Mouse (Mus musculus): Measurements from ENCODE around the gene Proca1. TPM values are rescaled to one million over a fixed set of nuclear protein-coding genes. Genes with fewer than 3 reads are reported as not detected.

Gene Proca1
- 1 to 10 TPM; 1.6 to 1.7 TPM for total RNA-seq (2023)

DNA sequence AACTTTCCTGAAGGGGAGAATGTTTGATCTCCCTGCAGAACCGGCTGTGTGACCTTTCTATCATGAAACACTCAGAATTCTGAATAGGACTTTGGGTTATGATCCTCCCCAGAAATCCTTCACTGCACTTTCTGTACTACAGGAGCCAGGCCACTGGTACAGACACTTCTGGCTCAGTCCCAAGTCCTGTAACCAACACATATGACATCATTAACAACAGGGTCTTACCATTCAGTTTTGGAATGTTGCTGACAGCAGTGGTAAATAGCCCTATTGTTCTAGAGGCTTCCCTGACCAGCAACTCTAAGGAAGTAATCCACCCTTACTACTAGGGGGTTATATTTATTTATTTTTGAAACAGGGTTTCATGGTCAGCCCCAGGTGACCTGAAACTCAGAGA lies at the start of gene Proca1:
TSS of gene Proca1 (plus strand) at position 280 of the 400 bp plus-strand sequence.

DNA sequence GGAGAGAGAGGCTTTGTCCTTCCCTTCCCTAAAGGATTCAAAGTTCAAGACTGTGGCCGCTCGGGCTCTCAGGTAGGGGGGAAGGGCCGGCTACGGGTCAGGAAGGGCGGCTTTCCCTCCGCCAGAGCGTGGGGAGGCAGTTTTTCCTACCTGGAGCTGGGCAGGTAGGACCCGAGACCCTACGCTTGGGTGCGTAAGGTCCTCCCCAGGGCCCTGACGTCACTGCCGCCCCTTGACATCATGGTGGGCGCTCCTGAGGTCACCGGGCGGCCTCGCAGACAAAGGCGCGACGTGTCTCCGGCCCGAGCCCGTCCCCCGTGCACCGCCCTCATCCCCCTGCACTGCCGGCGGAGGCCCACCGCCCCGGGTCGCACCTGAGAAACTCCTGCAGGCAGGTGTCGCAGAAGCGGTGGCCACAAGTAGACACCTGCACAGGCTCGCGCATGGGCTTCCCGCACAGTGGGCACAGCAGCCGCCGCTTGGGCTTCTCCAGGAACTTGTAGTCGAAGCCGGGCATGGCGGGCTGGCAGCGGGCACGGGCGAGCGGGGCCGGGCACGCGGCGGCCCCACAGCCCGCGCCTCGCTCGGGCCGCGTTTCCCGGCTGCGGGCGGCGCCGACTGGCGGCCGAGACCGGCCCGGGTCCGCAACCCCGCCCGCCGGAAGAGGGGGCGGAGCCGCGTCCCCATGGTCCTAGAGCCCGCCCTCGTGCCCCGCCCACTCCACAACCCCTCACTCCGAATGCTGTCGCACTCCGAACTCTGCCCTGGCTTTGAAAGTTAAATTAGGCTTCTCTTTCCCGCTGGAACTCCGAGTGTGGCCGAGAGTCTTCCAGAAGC lies 28.1 kb upstream of the Proca1 start, which contains the start of gene Traf4:
TSS of gene Traf4 (minus strand) at position 666 of the 837 bp plus-strand sequence.

DNA sequence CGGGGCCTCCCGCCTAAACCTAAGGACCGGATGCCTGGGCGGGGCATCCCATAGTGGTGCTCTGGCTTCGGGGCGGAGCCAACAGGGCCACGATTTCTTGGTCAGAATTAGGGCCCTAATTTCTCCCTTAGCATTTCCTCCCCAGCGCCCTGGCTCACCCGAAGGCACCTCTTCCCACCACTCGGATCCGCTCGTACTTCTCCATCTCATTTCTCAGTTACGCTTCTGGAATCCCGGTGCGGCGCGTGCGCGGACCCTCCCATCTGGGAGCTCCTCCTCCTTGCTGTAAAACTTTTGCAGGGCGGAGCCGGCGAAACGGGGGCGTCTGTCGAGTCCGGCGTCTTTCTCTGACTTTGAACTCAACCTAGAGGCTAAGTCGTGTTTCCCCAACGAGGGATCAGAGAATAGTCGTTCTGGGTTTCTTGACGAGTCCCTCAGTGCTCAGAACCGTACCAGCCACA lies 16.8 kb upstream of the Proca1 start, which contains the start of the genes Nek8 and Tlcd1:
TSS of gene Nek8 (minus strand) at position 274 of the 461 bp plus-strand sequence.
TSS of gene Tlcd1 (plus strand) at position 310 of the 461 bp plus-strand sequence.

DNA sequence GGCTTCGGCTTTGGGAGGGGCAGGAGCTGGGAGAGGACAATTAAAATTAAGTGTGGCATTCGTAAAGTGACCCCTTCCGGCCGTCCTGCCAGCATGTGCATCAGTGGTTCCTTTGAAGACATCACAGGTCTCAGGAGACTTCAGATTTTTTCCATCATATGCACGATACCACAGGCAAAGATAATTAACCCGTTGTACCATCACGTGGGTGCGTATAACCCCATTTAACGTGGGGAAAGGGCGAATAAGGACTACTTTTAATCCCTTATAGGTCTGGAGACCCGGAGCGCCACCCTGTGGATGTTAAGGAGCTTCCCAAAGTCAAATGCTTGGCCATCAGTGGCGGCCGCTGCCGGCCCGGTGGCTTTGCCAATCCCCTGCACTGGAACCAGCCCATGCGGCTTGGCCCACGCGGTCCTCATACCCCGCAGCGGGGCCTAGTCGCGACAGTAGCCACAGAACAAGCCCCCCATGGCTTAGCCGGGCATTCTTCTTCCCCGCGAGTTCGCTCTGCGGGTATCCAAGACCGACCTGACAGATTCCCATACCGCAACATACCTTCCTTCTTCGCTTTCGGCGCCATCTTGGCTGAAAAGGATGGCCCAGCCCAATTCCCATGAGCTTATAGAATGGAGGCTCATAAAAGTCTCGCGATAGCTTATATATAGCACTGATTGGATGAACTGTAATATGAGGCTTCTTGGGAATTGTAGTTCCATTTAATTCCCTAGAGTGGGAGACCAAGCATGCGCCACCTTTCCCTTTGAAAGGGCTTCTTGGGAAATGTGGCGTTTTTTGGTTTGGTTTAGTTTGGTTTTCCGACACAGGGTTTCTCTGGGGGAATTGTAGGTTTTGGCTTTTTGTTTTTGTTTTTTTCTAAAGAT lies 10.0 kb upstream of the Proca1 start, which contains the start of gene Rpl23a:
TSS of gene Rpl23a (minus strand) at position 624 of the 884 bp plus-strand sequence.

DNA sequence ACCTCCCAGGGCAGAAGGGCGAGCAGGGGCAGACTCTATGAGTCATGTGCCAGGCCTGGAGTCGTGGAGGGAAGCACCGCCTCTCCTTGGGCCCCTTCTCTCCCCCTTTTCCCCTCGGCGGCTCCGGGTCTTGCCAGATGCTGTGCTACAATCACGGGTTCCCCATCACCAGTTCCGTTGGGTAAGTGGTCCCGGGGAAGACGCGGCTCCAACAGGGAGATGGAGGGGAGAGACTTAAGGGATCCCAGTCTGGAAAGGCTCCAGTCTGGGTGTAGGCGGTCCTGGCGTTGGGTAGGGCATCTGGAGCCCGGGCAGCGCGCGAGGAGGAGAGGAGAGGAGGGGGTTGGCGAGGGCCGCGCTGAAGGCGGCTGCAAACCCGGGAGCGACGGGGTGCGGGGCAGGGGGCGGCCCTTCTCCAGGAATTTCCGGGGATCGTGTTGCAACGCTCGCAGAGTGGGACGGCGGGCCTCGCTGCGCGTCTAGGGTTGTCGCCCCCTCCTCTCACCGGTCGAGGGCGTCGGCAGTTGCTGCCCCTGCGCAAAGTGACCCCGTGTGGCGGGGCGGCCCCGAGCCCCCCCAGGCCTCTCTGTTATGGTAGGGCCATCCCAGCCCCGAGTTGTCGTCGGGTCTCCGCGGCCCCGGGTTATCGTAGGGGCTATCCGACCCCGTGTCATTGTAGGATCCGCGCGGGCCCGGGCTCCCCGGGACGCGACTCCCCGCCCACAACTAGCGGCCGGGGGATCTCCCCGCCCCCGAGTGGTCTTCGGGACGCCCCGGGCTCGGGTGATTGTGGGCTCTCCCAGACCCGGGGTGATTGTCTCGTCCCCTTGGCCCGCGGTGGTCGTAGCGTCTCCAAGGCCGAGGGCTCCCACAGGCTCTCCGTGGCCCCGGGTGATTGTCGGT lies 4.6 kb upstream of the Proca1 start, which contains the start of gene Rab34:
TSS of gene Rab34 (plus strand) at position 100 of the 903 bp plus-strand sequence.

DNA sequence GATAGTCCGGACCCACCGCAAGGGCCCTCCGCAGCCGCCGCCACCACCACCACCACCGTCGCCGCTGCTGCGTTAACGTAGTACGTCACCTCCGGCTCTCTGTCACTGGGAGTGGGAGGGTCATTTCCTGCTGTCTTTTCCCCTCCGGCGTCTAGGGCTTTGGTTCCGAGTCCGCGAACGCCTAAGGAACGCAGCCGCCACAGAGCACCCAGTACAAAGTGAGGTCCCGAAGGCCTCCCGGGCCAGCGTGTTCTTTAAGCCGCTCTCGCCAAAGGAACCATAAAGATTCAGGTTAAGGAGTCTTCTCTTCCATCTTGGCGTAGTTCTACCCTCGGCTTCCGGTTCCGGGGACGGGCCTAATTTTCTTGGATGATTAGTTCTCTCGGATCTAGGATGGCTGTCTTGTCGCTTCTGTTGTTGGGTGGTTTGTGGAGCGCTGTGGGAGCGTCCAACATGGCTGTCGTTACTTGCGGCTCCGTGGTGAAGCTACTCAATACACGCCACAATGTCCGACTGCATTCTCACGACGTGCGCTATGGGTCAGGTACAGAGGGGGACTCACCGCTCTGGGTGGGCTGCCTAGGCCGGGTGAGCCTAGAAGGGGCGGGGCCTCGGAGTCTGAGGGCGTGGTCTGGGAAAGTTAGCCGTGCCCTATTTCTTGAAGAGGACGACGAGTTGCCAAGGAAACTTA lies 52.6 kb downstream of the Proca1 start, which contains the start of the genes Sdf2 and Supt6:
TSS of gene Sdf2 (plus strand) at position 120 of the 691 bp plus-strand sequence.
TSS of gene Supt6 (minus strand) at position 361 of the 691 bp plus-strand sequence.

Other genes starting within 250 kb of the Proca1 start
- gene Phf12, start 210.6 kb upstream of the Proca1 start, total RNA-seq (2023): 10 to 100 TPM; 87.8 to 88.6 TPM
- gene Dhrs13, start 161.1 kb upstream of the Proca1 start, total RNA-seq (2023): 1 to 10 TPM; 2.3 to 2.5 TPM
- 100 to 1,000 TPM; 132 to 147 TPM for gene Flot2, start 155.5 kb upstream of the Proca1 start, total RNA-seq (2023)
- gene Eral1, start 113.0 kb upstream of the Proca1 start, total RNA-seq (2023): 10 to 100 TPM; 15.0 to 15.1 TPM
- gene Fam222b, start 98.7 kb upstream of the Proca1 start, total RNA-seq (2023): 10 to 100 TPM; 44.3 to 50.4 TPM
- gene Traf4, start 27.8 kb upstream of the Proca1 start, total RNA-seq (2023): 1 to 10 TPM; 2.7 to 6.1 TPM
- gene Nek8, start 16.7 kb upstream of the Proca1 start, total RNA-seq (2023): 1 to 10 TPM; 3.0 to 5.9 TPM
- gene Tlcd1, start 16.7 kb upstream of the Proca1 start, total RNA-seq (2023): 1 to 10 TPM; 5.3 to 8.4 TPM
- 1,000 to 10,000 TPM in 1 of 2 experiments, 100 to 1,000 TPM in 1; 959 to 1,073 TPM for gene Rpl23a, start 9.8 kb upstream of the Proca1 start, total RNA-seq (2023)
- gene Rab34, start 5.0 kb upstream of the Proca1 start, total RNA-seq (2023): 1 to 10 TPM in 1 of 2 experiments, under 1 TPM in 1; 1.00 to 1.3 TPM
- 10 to 100 TPM; 40.4 to 41.5 TPM for gene Sdf2, start 52.4 kb downstream of the Proca1 start, total RNA-seq (2023)
- 10 to 100 TPM; 42.0 to 45.1 TPM for gene Supt6, start 52.6 kb downstream of the Proca1 start, total RNA-seq (2023)
- gene 2610507B11Rik, start 68.4 kb downstream of the Proca1 start, total RNA-seq (2023): 10 to 100 TPM; 58.8 to 60.0 TPM
- under 1 TPM; 0.22 to 0.49 TPM for gene BC030499, start 97.4 kb downstream of the Proca1 start, total RNA-seq (2023)
- gene Spag5, start 108.1 kb downstream of the Proca1 start, total RNA-seq (2023): 10 to 100 TPM; 54.9 to 66.0 TPM
- gene Aldoc, start 129.6 kb downstream of the Proca1 start, total RNA-seq (2023): 1 to 10 TPM; 1.9 to 3.7 TPM
- 10 to 100 TPM; 33.9 to 37.9 TPM for gene Pigs, start 135.0 kb downstream of the Proca1 start, total RNA-seq (2023)
- 100 to 1,000 TPM; 114 to 116 TPM for gene Unc119, start 150.1 kb downstream of the Proca1 start, total RNA-seq (2023)
- gene Foxn1, start 193.2 kb downstream of the Proca1 start, total RNA-seq (2023): not detected
- gene Slc13a2, start 228.8 kb downstream of the Proca1 start, total RNA-seq (2023): not detected